Mouse (Mus musculus) olfactory bulb, adult 2 months (tissue): ENCODE measurements around the gene Itm2c. TPM values are rescaled to one million over a fixed set of nuclear protein-coding genes. Genes with fewer than 3 reads are reported as not detected.
A peak's percentile ranks its signal among the peaks of the same experiment; 100 is the strongest.

Experiments
- H3K27ac ChIP-seq: fragments of 200-500 bp; 2 replicates; pipeline ENCODE4 v1.5.1; 2012; ENCODE audit warnings: low read depth, low read length; ENCODE audit not compliant: insufficient read depth
- H3K4me1 ChIP-seq: fragments of 200-500 bp; 2 replicates; pipeline ENCODE4 v1.6.1; 2012; ENCODE audit warnings: low read length; ENCODE audit not compliant: control insufficient read depth, insufficient read depth
- H3K4me3 ChIP-seq: fragments of 200-500 bp; 2 replicates; pipeline ENCODE4 v1.5.1; 2012; ENCODE audit warnings: mild to moderate bottlenecking, low read depth, low read length, moderate library complexity; ENCODE audit not compliant: insufficient read depth
- CTCF ChIP-seq: fragments of 200-500 bp; IDR thresholded peaks from 2 replicates; pipeline ENCODE4 v1.5.1; 2012; ENCODE audit warnings: low read depth, mild to moderate bottlenecking, low read length, moderate library complexity; ENCODE audit not compliant: insufficient read depth
- POLR2A ChIP-seq: fragments of 200-500 bp; IDR thresholded peaks from 2 replicates; pipeline ENCODE4 v1.6.1; 2012; ENCODE audit warnings: mild to moderate bottlenecking, low read depth, low read length, moderate library complexity; ENCODE audit not compliant: insufficient read depth
- WGBS: fragments of 180-500 bp; shearing (Covaris S2); methylation state at CpG from one replicate; pipeline ENCODE4 v1.1.7; 2018; 5-methylcytosine and 5-hydroxymethylcytosine counted together
- polyA plus RNA-seq: library from polyadenylated mRNA; stranded (reverse); fragments of >200 nt; gene quantifications from 2 replicates; pipeline ENCODE4 v1.2.4, GENCODE M21; 2012; ENCODE audit warnings: low replicate concordance; ENCODE audit not compliant: missing spikeins, insufficient read depth, insufficient read length

Gene Itm2c
- polyA plus RNA-seq, 1 experiment: not detected

DNA sequence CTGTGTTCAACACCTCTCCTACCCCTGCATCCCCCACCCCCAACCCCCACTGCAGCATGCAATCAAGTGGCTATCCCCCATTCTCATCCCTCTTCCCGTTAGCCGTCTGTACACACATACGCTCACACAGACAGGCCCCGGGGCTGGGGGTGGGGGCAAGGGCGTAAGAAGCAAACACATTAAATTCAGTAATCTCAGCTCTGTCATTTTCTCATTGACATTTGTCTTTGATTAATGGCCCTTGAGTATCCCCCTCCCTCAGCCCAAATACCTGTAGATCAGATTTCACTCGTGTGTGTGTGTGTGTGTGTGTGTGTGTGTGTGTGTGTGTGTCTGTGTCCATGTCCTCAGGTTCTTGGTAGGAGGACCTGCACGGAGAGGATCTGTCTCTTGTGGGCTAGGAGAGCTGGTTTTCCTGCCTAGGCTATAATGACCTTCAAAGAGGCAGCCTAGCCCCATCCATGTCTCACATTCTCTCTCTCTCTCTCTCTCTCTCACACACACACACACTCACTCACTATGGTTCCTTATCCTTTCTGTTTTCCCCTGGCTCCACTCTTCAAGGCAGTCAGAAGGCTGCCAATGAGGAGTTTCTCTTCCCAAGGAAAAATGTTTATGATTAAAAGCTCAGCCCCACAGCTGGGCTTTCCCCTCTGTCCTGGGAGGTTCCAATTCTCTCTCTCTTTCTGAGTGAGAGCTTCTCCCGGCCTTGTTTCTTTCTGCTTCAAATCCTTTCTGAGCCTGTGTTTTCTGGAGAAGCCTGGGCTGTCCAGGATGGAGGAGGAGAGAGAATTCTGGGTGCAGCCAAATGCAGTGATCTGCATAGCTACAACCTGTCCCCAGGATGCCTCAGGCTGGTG lies 4.0 kb downstream of the Itm2c start:
- peaks cover 52% of the 10 kb centered on the region for H3K4me1 ChIP-seq
- H3K4me3 ChIP-seq: peak overlapping the region; percentile 36

GRCm38 (mm10) chr1:85898761-85899387 lies 4.8 kb downstream of the Itm2c start:
- H3K4me1 ChIP-seq: peaks cover 50% of the 10 kb centered on the region
- 14% methylated on average over 12 of the region's 12 CpGs for WGBS
- peak overlapping the region; percentile 36 for H3K4me3 ChIP-seq
- no peak for TF ChIP-seq CTCF
- TF ChIP-seq POLR2A: no peak
- H3K27ac ChIP-seq: peak overlapping the region; percentile 99

More for the DNA sequence above, 4.0 kb downstream of the Itm2c start:
- WGBS: 12% methylated on average over 8 of the region's 8 CpGs
- H3K27ac ChIP-seq: peak overlapping the region; percentile 99
- no peak for TF ChIP-seq CTCF
- TF ChIP-seq POLR2A: no peak

- peak overlapping the region; percentile 99 for H3K27ac ChIP-seq
These were observed 5.3 kb downstream of the Itm2c start for GRCm38 (mm10) chr1:85899388-85899761.

DNA sequence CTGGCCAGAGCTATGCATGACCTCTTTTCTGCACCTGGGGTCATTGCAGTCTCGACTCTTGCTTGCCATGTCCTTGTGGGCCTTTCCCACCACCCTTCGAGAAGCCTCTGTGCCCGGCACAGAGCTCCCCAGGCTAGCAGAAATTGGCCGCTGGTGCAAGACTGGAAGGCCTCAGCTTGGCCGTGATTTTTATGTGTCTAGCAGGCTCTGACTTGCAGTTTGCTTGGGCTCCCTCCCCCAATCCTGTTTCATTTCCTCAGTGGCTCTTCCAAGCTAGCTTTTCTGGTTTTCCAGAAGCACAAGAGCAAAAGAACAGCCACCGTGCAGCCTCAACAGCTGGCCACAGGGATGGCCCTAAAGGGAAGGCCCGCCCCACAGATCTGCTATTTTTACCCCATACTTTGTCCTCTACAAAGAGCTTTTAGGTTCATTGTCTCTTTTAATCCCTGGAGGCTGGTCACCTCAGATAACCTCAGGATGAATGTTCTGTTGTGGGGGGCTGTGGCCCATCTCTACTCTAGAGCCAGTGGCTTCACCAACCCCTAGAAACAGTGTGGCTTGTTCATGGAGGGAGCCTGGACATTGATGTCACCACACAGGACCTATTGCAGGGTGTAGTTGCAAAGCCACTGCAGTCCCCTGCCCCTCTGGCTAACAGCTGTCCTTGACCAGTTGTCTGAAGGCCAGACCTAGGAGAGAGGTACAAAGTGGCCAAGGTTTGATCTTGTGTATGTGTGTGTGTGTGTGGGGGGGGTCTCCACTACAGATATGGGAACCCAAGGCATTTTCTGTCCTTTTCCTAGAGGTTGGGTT lies 6.6 kb downstream of the Itm2c start:
- TF ChIP-seq POLR2A (no peak), CTCF (no peak)
- Histone ChIP-seq H3K4me3 (no peak overlapping the region), H3K27ac (peak overlapping the region; percentile 60), H3K4me1 (peaks cover 58% of the 10 kb centered on the region)
- WGBS: 24% methylated on average over 7 of the region's 7 CpGs

More at GRCm38 (mm10) chr1:85899388-85899761, 5.3 kb downstream of the Itm2c start:
- TF ChIP-seq CTCF: no peak
- TF ChIP-seq POLR2A: no peak
- Histone ChIP-seq H3K4me3 (peak overlapping the region; percentile 3; the same call in 1 of the 2 replicates), H3K4me1 (peaks cover 53% of the 10 kb centered on the region)

DNA sequence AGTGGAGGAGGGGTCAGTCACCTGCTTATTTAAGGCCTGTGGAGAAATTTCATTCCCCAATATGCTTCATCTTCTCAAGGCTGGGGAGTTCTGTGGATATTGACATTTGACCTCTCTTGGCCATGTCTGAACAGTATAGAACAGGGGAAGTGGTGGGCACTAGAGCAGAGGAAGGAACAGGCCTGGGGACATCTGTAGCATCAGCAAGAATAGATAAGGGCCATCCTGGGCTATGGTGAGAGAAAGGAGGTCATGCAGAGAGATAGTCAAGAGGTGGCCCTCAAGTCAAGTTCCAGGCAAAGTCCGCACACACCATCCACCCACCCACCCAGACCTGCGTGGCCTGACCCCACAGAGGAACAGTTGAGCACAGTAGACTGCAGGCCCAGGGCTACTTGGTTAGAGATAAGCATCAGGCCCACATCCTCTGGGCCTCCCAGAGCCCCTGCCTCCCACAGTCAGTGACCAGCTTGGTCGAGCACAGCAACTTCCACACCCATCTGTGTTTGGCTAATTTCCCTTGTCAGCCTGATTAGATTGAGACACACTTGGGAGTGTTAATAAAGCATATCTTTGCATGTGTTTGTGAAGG lies 7.5 kb downstream of the Itm2c start:
- TF ChIP-seq CTCF (no peak), POLR2A (no peak)

GRCm38 (mm10) chr1:85902108-85902561 lies 8.1 kb downstream of the Itm2c start:
- no peak overlapping the region for H3K4me3 ChIP-seq
- H3K27ac ChIP-seq: 0 out of 2 replicates have a peak overlapping the region, but pooled peaks have one; percentile 3
- peaks cover 63% of the 10 kb centered on the region for H3K4me1 ChIP-seq
- WGBS: 10% methylated on average over 7 of the region's 7 CpGs
- TF ChIP-seq POLR2A (no peak), CTCF (no peak)

More for the DNA sequence above, 7.5 kb downstream of the Itm2c start:
- peaks cover 63% of the 10 kb centered on the region for H3K4me1 ChIP-seq
- 55% methylated on average over 3 of the region's 3 CpGs for WGBS
- H3K4me3 ChIP-seq: no peak overlapping the region
- H3K27ac ChIP-seq: peak overlapping the region; percentile 60; the same call in 1 of the 2 replicates

DNA sequence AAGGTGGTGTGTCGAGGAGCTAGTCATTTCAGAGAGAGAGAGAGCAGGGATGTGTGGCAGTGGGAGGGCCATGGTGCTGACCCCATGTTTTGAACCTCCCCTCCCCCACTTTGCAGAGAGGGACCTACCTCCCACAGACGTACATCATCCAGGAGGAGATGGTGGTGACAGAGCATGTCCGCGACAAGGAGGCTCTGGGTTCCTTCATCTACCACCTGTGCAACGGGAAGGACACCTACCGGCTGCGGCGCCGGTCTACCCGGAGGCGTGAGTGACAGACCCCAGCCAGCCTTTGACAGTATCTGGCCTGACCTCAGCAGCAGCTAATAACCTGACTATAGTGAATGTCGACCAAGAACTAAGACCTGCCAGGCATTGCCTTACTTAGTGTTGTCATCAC lies 12.8 kb downstream of the Itm2c start:
- 91% methylated on average over 12 of the region's 12 CpGs for WGBS
- no peak overlapping the region for H3K27ac ChIP-seq
- H3K4me1 ChIP-seq: peaks cover 37% of the 10 kb centered on the region
- H3K4me3 ChIP-seq: no peak overlapping the region
- TF ChIP-seq POLR2A (no peak), CTCF (no peak)
